Mouse (Mus musculus): ENCODE measurements at regions not wholly inside any gene's neighbourhood (a gene's known extent, or its start where the extent isn't known, plus 50 kb on each side); places are given as distances from the start of the nearest gene placed in this dataset.

DNA sequence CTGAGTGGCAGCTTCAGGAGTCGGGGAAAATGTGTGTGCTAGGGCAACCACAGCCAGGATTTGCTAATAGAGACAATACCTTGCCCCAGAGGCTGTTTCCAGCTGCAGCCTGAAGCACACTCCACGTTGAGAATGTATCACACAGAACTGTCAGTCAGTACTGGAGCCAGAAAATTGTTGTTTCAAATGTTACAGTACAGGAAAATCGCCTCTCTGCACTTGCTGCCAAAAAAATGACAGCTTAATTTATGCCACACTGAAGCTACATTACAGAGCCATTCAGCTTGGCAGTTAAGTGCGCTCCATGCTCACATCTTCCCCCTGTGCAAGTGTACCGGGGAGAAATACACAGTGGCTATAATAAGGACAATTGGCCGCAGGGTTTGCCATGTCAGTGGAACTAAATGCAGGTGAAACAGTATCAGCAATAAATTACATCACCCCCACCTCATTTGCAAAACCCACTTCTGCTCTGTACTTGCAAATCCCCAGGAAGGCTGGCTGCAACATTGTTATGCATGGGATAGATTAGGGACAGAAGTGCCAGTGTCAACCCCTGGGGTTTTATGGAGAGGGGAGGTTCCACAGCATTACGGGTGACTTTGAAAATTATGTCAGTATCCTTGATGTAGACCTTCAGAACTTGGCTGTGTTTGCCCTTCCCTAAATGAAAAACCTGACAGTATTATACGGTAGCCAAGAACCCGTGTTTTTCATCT, 263.3 kb upstream of the Sp4 start:
- TF ChIP-seq CTCF (IDR thresholded peaks at IDR 0.05; ENCODE audit: control insufficient read depth, insufficient read depth, insufficient read length) (no peak), USF1 (IDR thresholded peaks at IDR 0.05; ENCODE audit: low read depth) (no peak), MAX (IDR thresholded peaks at IDR 0.05) (no peak), FOSL1 (IDR thresholded peaks at IDR 0.05; ENCODE audit: insufficient read depth, low read length, poor library complexity, severe bottlenecking) (no peak)
